Mouse (Mus musculus): ENCODE measurements around the gene Dlat. TPM values are rescaled to one million over a fixed set of nuclear protein-coding genes. Genes with fewer than 3 reads are reported as not detected.

The Dlat gene
- 84.6 and 86.5 TPM in 2 replicates for polyA plus RNA-seq (2015; fragmentation: Nextera tagmentation; extraction: Ambion mirVana)

DNA sequence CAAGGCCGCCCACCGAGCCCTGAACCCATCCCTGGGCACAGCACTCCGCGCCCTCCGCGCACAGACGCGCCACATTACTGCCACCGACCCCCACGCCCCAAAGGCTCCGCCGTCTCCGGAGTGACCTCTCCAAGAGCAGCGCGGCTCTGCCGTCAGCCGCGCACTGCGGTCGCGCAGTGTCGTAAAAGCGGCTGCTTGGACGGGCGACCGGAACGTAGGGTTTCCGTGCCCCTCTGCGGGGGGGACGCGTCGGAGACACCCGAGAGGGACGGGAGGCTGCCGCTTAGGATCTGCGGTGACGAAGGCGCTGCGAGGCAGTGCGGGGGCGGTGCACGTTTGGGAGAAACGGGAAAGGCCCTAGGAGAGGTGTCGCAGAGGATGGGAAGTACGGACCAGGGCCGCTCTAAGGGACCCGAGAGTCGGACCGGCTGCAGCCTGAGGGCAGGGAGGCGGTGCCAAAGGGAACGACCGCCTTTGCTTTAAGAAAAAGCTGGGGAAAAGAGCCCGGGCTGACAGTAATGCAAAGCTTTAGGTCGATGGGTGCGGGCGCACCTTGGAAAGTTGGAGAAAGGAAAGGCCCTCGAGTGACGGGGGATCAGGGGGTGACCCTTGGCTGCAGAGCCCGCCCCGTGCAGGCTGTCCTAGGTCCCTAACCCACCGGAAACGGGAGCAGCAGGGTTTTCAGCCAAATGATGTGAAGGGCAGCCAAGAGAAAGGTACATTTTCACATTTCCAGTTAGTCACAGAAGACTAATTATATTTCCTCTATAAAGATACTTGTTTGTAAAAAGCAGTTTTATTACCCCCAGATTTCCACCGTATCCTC, at the start of gene Dlat:
Dlat (minus strand) TSS at position 389 of the 826 bp plus-strand sequence.
- under 1% methylated on average over 63 of the region's 63 CpGs for WGBS
- ATAC-seq (replicated peaks; ENCODE audit: low FRiP score, low read depth) (peak; percentile 92), DNase-seq (ENCODE audit: low spot score) (peak; percentile 91)
- 0 out of 2 replicates have a peak, but pooled peaks cover 4% of the 10 kb centered on the region for H3K36me3 ChIP-seq (ENCODE audit: insufficient read depth, low read length)
- H3K9ac ChIP-seq (ENCODE audit: low read depth, low read length), result peak within 1 kb of the TSS; percentile 94
- peak within 1 kb of the TSS; percentile 75 for H3K4me2 ChIP-seq (ENCODE audit: low read length)
- H3K4me3 ChIP-seq (replicated peaks; ENCODE audit: low read depth, low read length), result peak within 1 kb of the TSS; percentile 91
- peaks cover 4% of the 10 kb centered on the region; the same call in 1 of the 2 replicates for H3K4me1 ChIP-seq (replicated peaks; ENCODE audit: insufficient read depth, low read length)
- H3K9me3 ChIP-seq (replicated peaks; ENCODE audit: low read length), result no peaks in the 10 kb centered on the region
- H3K27ac ChIP-seq, result peak within 1 kb of the TSS; percentile 87
- no peaks in the 10 kb centered on the region for H3K27me3 ChIP-seq (ENCODE audit: insufficient read depth, low read length)
- TF ChIP-seq CTCF (IDR thresholded peaks at IDR 0.05; ENCODE audit: low read depth), result 0 out of 2 replicates have a peak, but pooled peaks have one; percentile 4

- H3K9ac ChIP-seq (ENCODE audit: low read depth, low read length), result no peak overlapping the region
- 34% methylated on average over 2 of the region's 2 CpGs for WGBS
- no peaks in the 10 kb centered on the region for H3K4me1 ChIP-seq (replicated peaks; ENCODE audit: insufficient read depth, low read length)
- H3K9me3 ChIP-seq (replicated peaks; ENCODE audit: low read length), result no peaks in the 10 kb centered on the region
- DNase-seq (ENCODE audit: low spot score), result peak; percentile 32
- H3K4me3 ChIP-seq (replicated peaks; ENCODE audit: low read depth, low read length), result no peak overlapping the region
- no peak for ATAC-seq (replicated peaks; ENCODE audit: low FRiP score, low read depth)
- peak; percentile 75 for TF ChIP-seq CTCF (IDR thresholded peaks at IDR 0.05; ENCODE audit: low read depth)
- no peaks in the 10 kb centered on the region for H3K27me3 ChIP-seq (ENCODE audit: insufficient read depth, low read length)
- H3K36me3 ChIP-seq (ENCODE audit: insufficient read depth, low read length), result no peaks in the 10 kb centered on the region
- no peak overlapping the region for H3K4me2 ChIP-seq (ENCODE audit: low read length)
- H3K27ac ChIP-seq, result no peak overlapping the region
These were observed 49.5 kb upstream of the Dlat start for GRCm38 (mm10) chr9:50709108-50709507.

DNA sequence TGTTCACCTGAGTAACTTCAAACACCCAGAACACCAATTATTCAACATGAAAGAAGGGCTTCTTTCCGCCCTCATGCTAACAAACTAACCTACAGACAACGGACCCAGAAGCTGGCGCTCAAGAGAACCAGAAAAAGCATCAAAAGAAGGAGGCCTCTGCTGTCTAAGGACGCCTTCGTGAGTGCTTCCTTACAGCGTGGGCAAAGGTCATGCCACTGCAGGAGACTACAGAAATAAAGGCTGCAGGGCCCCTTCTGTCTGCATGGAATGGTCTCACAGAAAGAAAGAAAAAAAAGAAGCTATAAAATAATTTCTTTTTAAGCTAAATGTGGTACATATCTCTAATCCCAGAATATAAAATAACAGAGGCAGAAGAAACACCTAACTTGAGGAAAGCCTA, 45.3 kb upstream of the Dlat start:
- H3K4me2 ChIP-seq (ENCODE audit: low read length), result no peak overlapping the region
- no peak overlapping the region for H3K9ac ChIP-seq (ENCODE audit: low read depth, low read length)
- DNase-seq (ENCODE audit: low spot score) (no peak), ATAC-seq (replicated peaks; ENCODE audit: low FRiP score, low read depth) (no peak)
- H3K36me3 ChIP-seq (ENCODE audit: insufficient read depth, low read length), result no peaks in the 10 kb centered on the region
- no peak overlapping the region for H3K4me3 ChIP-seq (replicated peaks; ENCODE audit: low read depth, low read length)
- H3K27me3 ChIP-seq (ENCODE audit: insufficient read depth, low read length), result no peaks in the 10 kb centered on the region
- TF ChIP-seq CTCF (IDR thresholded peaks at IDR 0.05; ENCODE audit: low read depth), result no peak
- H3K4me1 ChIP-seq (replicated peaks; ENCODE audit: insufficient read depth, low read length), result no peaks in the 10 kb centered on the region
- no peaks in the 10 kb centered on the region for H3K9me3 ChIP-seq (replicated peaks; ENCODE audit: low read length)
- no peak overlapping the region for H3K27ac ChIP-seq
- 57% methylated on average over 6 of the region's 6 CpGs for WGBS

DNA sequence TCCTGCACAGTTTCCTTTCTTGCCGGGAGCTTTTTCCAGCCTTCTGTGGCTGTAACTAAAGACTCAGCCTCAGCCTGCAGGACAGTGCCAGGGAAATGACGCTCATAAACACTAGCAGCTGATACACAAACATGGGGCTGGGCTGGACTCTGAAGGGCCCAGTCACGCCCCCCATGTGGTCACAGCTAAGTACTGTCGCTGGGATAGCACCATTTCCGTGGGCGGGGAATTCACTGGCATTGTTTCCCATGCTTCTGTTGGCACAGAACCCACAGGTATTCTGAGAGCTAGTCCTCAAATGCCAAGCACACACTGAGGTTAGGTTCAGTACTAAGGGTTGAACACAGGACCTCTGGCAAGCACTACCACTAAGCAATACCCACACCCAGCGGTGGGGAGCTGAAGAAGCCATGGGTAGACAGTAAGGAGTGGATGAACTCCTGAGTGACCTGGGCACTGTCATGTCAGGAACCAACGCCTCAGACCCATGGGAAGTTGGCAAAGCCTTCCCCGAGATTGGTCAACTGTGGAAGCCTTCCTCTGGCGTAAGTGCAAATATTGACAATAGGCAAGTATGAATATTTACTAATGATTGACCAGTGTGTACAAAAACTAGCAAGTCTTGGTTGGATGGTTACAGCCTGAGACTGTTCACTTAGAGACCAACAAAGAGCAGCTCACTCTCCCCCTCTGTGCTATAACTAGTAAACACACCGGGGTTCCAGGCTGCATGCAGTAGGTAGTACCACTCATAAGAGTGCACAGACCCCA, 41.5 kb upstream of the Dlat start:
- ATAC-seq (replicated peaks; ENCODE audit: low FRiP score, low read depth) (no peak), DNase-seq (ENCODE audit: low spot score) (peak; percentile 55)
- WGBS, result 50% methylated on average over 11 of the region's 11 CpGs
- Histone ChIP-seq H3K27me3 (ENCODE audit: insufficient read depth, low read length) (0 out of 2 replicates have a peak, but pooled peaks cover 4% of the 10 kb centered on the region), H3K4me1 (replicated peaks; ENCODE audit: insufficient read depth, low read length) (no peaks in the 10 kb centered on the region), H3K27ac (no peak overlapping the region), H3K9ac (ENCODE audit: low read depth, low read length) (no peak overlapping the region), H3K9me3 (replicated peaks; ENCODE audit: low read length) (no peaks in the 10 kb centered on the region), H3K4me2 (ENCODE audit: low read length) (no peak overlapping the region), H3K4me3 (replicated peaks; ENCODE audit: low read depth, low read length) (no peak overlapping the region), H3K36me3 (ENCODE audit: insufficient read depth, low read length) (no peaks in the 10 kb centered on the region)
- no peak for TF ChIP-seq CTCF (IDR thresholded peaks at IDR 0.05; ENCODE audit: low read depth)

GRCm38 (mm10) chr9:50698418-50699409, 39.1 kb upstream of the Dlat start:
- H3K4me1 ChIP-seq (replicated peaks; ENCODE audit: insufficient read depth, low read length), result no peaks in the 10 kb centered on the region
- H3K4me2 ChIP-seq (ENCODE audit: low read length), result peak overlapping the region; percentile 99
- peak overlapping the region; percentile 52 for H3K4me3 ChIP-seq (replicated peaks; ENCODE audit: low read depth, low read length)
- no peak for TF ChIP-seq CTCF (IDR thresholded peaks at IDR 0.05; ENCODE audit: low read depth)
- under 1% methylated on average over 57 of the region's 70 CpGs for WGBS
- no peaks in the 10 kb centered on the region for H3K9me3 ChIP-seq (replicated peaks; ENCODE audit: low read length)
- DNase-seq (ENCODE audit: low spot score), result peak; percentile 22
- peak overlapping the region; percentile 56 for H3K9ac ChIP-seq (ENCODE audit: low read depth, low read length)
- H3K27me3 ChIP-seq (ENCODE audit: insufficient read depth, low read length), result 0 out of 2 replicates have a peak, but pooled peaks cover 4% of the 10 kb centered on the region
- ATAC-seq (replicated peaks; ENCODE audit: low FRiP score, low read depth), result 0 out of 2 replicates have a peak, but pooled peaks have one; percentile 51
- no peak overlapping the region for H3K27ac ChIP-seq
- no peaks in the 10 kb centered on the region for H3K36me3 ChIP-seq (ENCODE audit: insufficient read depth, low read length)
